Mouse (Mus musculus) regulatory T cell (primary cell): ENCODE measurements around the gene Fcer2a.

Experiments
- in situ Hi-C: fragments of 300-600 bp; cut with MboI, MseI; formaldehyde crosslinking; loops from one replicate; pipeline ENCODE4 v1.15.1; 2025; ENCODE audit warnings: high pct_unique_total_duplicates

Gene Fcer2a

GRCm38 (mm10) chr8:3676993-3677579 lies 16.9 kb downstream of the Fcer2a start:
- in situ Hi-C loops = loop anchor here (5.0 to 10.0 kb wide), 3 partner anchors 100 to 648 kb away; partner anchors contain the start of genes Ccl25 and Elavl1

- in situ Hi-C loops = loop anchor here (5.0 to 10.0 kb wide), 3 partner anchors 99 to 648 kb away; partner anchors contain the start of genes Ccl25 and Elavl1
These were observed 17.6 kb downstream of the Fcer2a start, which contains the start of gene Trappc5 for GRCm38 (mm10) chr8:3676131-3676992. TSS of gene Trappc5 (plus strand) at chr8:3676299.

- in situ Hi-C loops = loop anchor here (5.0 to 10.0 kb wide), 4 partner anchors 52 to 650 kb away; partner anchors contain the start of genes Ccl25, Elavl1, Pet100 and Xab2
These were observed 19.3 kb downstream of the Fcer2a start for GRCm38 (mm10) chr8:3674671-3675070.

- in situ Hi-C loops = loop anchor here (5.0 to 10.0 kb wide), 2 partner anchors 50 to 653 kb away; partner anchors contain the start of genes Ccl25, Elavl1, Pet100 and Xab2
These were observed 21.9 kb downstream of the Fcer2a start, which contains the start of gene Fcor for GRCm38 (mm10) chr8:3671980-3672491. TSS of gene Fcor (minus strand) at chr8:3672362.

- in situ Hi-C loops = loop anchor here (5.0 to 10.0 kb wide), 2 partner anchors 48 to 654 kb away; partner anchors contain the start of genes Ccl25, Elavl1, Pet100 and Xab2
These were observed 23.6 kb downstream of the Fcer2a start for GRCm38 (mm10) chr8:3670388-3670787.

- in situ Hi-C loops = no loop called here
These were observed 28.5 kb downstream of the Fcer2a start, which contains the start of gene Mcemp1 for GRCm38 (mm10) chr8:3665507-3665906. TSS of gene Mcemp1 (plus strand) at chr8:3665754.

- in situ Hi-C loops = no loop called here
These were observed 29.6 kb downstream of the Fcer2a start for GRCm38 (mm10) chr8:3664405-3664804.

- in situ Hi-C loops = no loop called here
These were observed 33.1 kb downstream of the Fcer2a start for GRCm38 (mm10) chr8:3660889-3661288.

GRCm38 (mm10) chr8:3656725-3657381 lies 37.1 kb downstream of the Fcer2a start:
- in situ Hi-C loops = no loop called here

- in situ Hi-C loops = no loop called here
These were observed 38.4 kb downstream of the Fcer2a start, which contains the start of gene Retn for GRCm38 (mm10) chr8:3655526-3655925. TSS of gene Retn (plus strand) at chr8:3655770.

- in situ Hi-C loops = no loop called here
These were observed 39.1 kb downstream of the Fcer2a start for GRCm38 (mm10) chr8:3654726-3655508.

- in situ Hi-C loops = no loop called here
These were observed 41.1 kb downstream of the Fcer2a start for GRCm38 (mm10) chr8:3652845-3653244.

GRCm38 (mm10) chr8:3648990-3649389 lies 45.0 kb downstream of the Fcer2a start:
- in situ Hi-C loops = no loop called here

GRCm38 (mm10) chr8:3648268-3648667 lies 45.7 kb downstream of the Fcer2a start:
- in situ Hi-C loops = no loop called here

- in situ Hi-C loops = no loop called here
These were observed 46.4 kb downstream of the Fcer2a start for GRCm38 (mm10) chr8:3647561-3647960.

- in situ Hi-C loops = no loop called here
These were observed 47.0 kb downstream of the Fcer2a start for GRCm38 (mm10) chr8:3646824-3647531.

- in situ Hi-C loops = no loop called here
These were observed 48.2 kb downstream of the Fcer2a start for GRCm38 (mm10) chr8:3645804-3646203.
